Mouse (Mus musculus) frontal cortex, postnatal 10 days (tissue): ENCODE measurements around the gene Hyou1.
"Not testable (repeated sequence)": the region's sequence is repeated elsewhere in the genome, so short reads cannot be mapped to it uniquely, and the experiment has no call there.

Experiments used
- DNase-seq, 2 experiments: peaks; one replicate each; pipeline ENCODE4 v3.0.0; 2022; ENCODE audit warnings: low spot score in 2 of 2, mixed read lengths in 1 of 2

Gene Hyou1

GRCm38 (mm10) chr9:44406906-44407751, 27.8 kb downstream of the Hyou1 start, which contains the start of the genes Rps25 and Trappc4:
TSS of gene Rps25 (plus strand) at chr9:44407139.
TSS of gene Trappc4 (minus strand) at chr9:44407600.
- DNase-seq: peak; percentile 87 to 91

- DNase-seq: no peak
Observed at GRCm38 (mm10) chr9:44407752-44408097, 28.4 kb downstream of the Hyou1 start.

GRCm38 (mm10) chr9:44408693-44409092, 29.4 kb downstream of the Hyou1 start:
- DNase-seq: not testable (repeated sequence)

- no peak for DNase-seq
Observed at GRCm38 (mm10) chr9:44410647-44411336, 31.5 kb downstream of the Hyou1 start.

GRCm38 (mm10) chr9:44411601-44412130, 32.4 kb downstream of the Hyou1 start:
- DNase-seq: no peak

GRCm38 (mm10) chr9:44412306-44412705, 33.0 kb downstream of the Hyou1 start:
- DNase-seq: no peak

- DNase-seq: no peak
Observed at GRCm38 (mm10) chr9:44412781-44413180, 33.5 kb downstream of the Hyou1 start.

- DNase-seq: no peak
Observed at GRCm38 (mm10) chr9:44417156-44417891, 38.0 kb downstream of the Hyou1 start.

GRCm38 (mm10) chr9:44417892-44418363, 38.6 kb downstream of the Hyou1 start:
- peak; percentile 90 to 93 for DNase-seq

GRCm38 (mm10) chr9:44418519-44419385, 39.5 kb downstream of the Hyou1 start, which contains the start of gene Ccdc84:
TSS of gene Ccdc84 (minus strand) at chr9:44418569.
- DNase-seq: no peak

- DNase-seq: not testable (repeated sequence)
Observed at GRCm38 (mm10) chr9:44419730-44420129, 40.4 kb downstream of the Hyou1 start.

GRCm38 (mm10) chr9:44420280-44420898, 41.1 kb downstream of the Hyou1 start:
- DNase-seq: no peak

- no peak for DNase-seq
Observed at GRCm38 (mm10) chr9:44423576-44423975, 44.3 kb downstream of the Hyou1 start.

GRCm38 (mm10) chr9:44432577-44433185, 53.4 kb downstream of the Hyou1 start:
- no peak for DNase-seq

- no peak for DNase-seq
Observed at GRCm38 (mm10) chr9:44435747-44436146, 56.5 kb downstream of the Hyou1 start.

- no peak for DNase-seq
Observed at GRCm38 (mm10) chr9:44440961-44441360, 61.7 kb downstream of the Hyou1 start, which contains the start of gene Foxr1. TSS of gene Foxr1 (minus strand) at chr9:44441136.
